ENCODE assay signal across 8 mouse cellular contexts in the genomic region with DNA sequence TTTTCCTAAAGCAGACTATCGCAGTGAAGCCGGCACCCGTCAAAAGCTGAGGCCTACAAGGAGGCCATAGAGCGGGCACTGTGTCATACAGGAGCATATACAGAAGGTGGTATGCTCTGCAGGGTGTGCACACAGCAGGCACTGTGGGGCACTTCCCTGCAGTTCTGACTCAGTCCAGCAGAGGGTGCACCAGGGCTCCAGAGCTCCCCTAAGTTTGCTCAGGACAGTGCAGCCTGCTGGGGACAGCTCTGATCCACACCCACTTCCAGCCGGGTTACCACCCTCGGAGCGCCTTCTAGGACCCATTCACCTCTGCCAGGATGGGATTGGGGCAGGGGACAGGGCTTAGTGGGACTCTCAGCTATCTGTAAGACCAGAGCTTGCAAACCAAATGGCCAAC. TPM values are rescaled to one million over a fixed set of nuclear protein-coding genes. Genes with fewer than 3 reads are reported as not detected.
DNase-seq lines count a peak whose midpoint lies in the region.

No protein-coding gene starts in this region.

- H3K27me3 ChIP-seq in hindbrain, embryonic 10.5 days (ENCODE audit: insufficient read depth, poor library complexity, severe bottlenecking), result peaks cover 100% of the 10 kb centered on the region

- H3K4me3 ChIP-seq in hindbrain, embryonic 10.5 days, result peak overlapping the region; percentile 11; the same call in 1 of the 2 replicates

- no peak overlapping the region for H3K27ac ChIP-seq in hindbrain, embryonic 10.5 days

- peaks cover 31% of the 10 kb centered on the region for H3K4me1 ChIP-seq in hindbrain, embryonic 10.5 days (replicated peaks)

- peak; percentile 90 for DNase-seq in MN1 (ENCODE audit: low spot score)
- peak; percentile 90 for DNase-seq in cerebellum, adult 8-10 months
- peak; percentile 89 for DNase-seq in forelimb bud, embryonic 11.5 days (ENCODE audit: low read depth, low spot score)
- peak; percentile 89 for DNase-seq in hindbrain, embryonic 10.5 days (ENCODE audit: low spot score)
- DNase-seq in layer of hippocampus, adult 9-11 months, result peak; percentile 64
- peak; percentile 94 for DNase-seq in lung, postnatal 14 days
- DNase-seq in retina, embryonic 14.5 days (ENCODE audit: low spot score), result peak; percentile 96
- peak; percentile 78 to 83 for DNase-seq in thymus, postnatal 36 days

- H3K9me3 ChIP-seq in hindbrain, embryonic 10.5 days, result no peaks in the 10 kb centered on the region

- H3K36me3 ChIP-seq in hindbrain, embryonic 10.5 days, result no peaks in the 10 kb centered on the region

- WGBS in hindbrain, embryonic 10.5 days, result 3% methylated on average over 7 of the region's 7 CpGs

RNA-seq across cellular contexts. Expression of a gene that starts 2.1 kb away (rescaled TPM):
- 0.45 and 1.3 TPM in 2 replicates for polyA plus RNA-seq in hindbrain, embryonic 10.5 days (2016; fragmentation: Nextera tagmentation; extraction: Ambion mirVana)

RNA-seq across cellular contexts. Expression of a gene that starts 6.0 kb away (rescaled TPM):
- 0.22 and 0.44 TPM in 2 replicates for polyA plus RNA-seq in hindbrain, embryonic 10.5 days (2016; fragmentation: Nextera tagmentation; extraction: Ambion mirVana)

RNA-seq across cellular contexts. Expression of a gene that starts 20.5 kb away (rescaled TPM):
- polyA plus RNA-seq in hindbrain, embryonic 10.5 days (2016; fragmentation: Nextera tagmentation; extraction: Ambion mirVana), result 7.2 and 11.2 TPM in 2 replicates

RNA-seq across cellular contexts. Expression of a gene that starts 21.0 kb away (rescaled TPM):
- 3.3 and 3.9 TPM in 2 replicates for polyA plus RNA-seq in hindbrain, embryonic 10.5 days (2016; fragmentation: Nextera tagmentation; extraction: Ambion mirVana)

RNA-seq across cellular contexts. Expression of a gene that starts 30.0 kb away (rescaled TPM):
- polyA plus RNA-seq in hindbrain, embryonic 10.5 days (2016; fragmentation: Nextera tagmentation; extraction: Ambion mirVana), result 55.6 and 60.9 TPM in 2 replicates
